Mouse (Mus musculus): ENCODE data around the gene Atf6.

GRCm38 (mm10) chr1:170861671-170862434 is 5.7 kb downstream of the Atf6 start:
- TF ChIP-seq POLR2A (IDR thresholded peaks at IDR 0.05; ENCODE audit: insufficient read depth, low read depth, low read length): no peak
- TF ChIP-seq CTCF (IDR thresholded peaks at IDR 0.05; ENCODE audit: insufficient read depth, low read depth, low read length): no peak

All from olfactory bulb, adult 2 months (tissue).